Mouse (Mus musculus) CH12.LX (cell line): ENCODE results near the gene Pde4dip. TPM values are rescaled to one million over a fixed set of nuclear protein-coding genes. Genes with fewer than 3 reads are reported as not detected.

Source experiments
- DNase-seq: peaks from one replicate; pipeline ENCODE4 v3.0.0-alpha.2; 2013; ENCODE audit errors: extremely low read depth
- H3K27ac ChIP-seq: 2 replicates; pipeline ENCODE4 v1.5.1; 2012; ENCODE audit warnings: low read depth, mild to moderate bottlenecking, control low read depth, moderate library complexity; ENCODE audit not compliant: insufficient read depth
- H3K27me3 ChIP-seq: replicated peaks from 2 replicates; pipeline ENCODE3; 2012; ENCODE audit warnings: inconsistent platforms
- H3K36me3 ChIP-seq, 2 experiments: replicated peaks in 1 of 2; 2 replicates each; pipeline versions ENCODE3 to v1.6.1; 2012; ENCODE audit warnings: inconsistent platforms in 1 of 2, low read length in 1 of 2, mild to moderate bottlenecking in 1 of 2, mixed read lengths in 1 of 2, moderate library complexity in 1 of 2; ENCODE audit not compliant: control insufficient read depth in 1 of 2, insufficient read depth in 1 of 2
- H3K4me1 ChIP-seq, 2 experiments: 2 replicates each; pipeline ENCODE4 v1.6.1; 2012; ENCODE audit warnings: inconsistent platforms in 1 of 2, moderate library complexity in 1 of 2; ENCODE audit not compliant: insufficient read depth in 2 of 2, control insufficient read depth in 1 of 2
- H3K4me2 ChIP-seq: 2 replicates; pipeline ENCODE4 v1.6.1; 2012; ENCODE audit warnings: low read depth, mild to moderate bottlenecking, control low read depth; ENCODE audit not compliant: poor library complexity, insufficient read depth, severe bottlenecking
- H3K4me3 ChIP-seq, 3 experiments: fragments of 150-350 bp in 1 of 3; sonication (generic) in 1 of 3; replicated peaks in 1 of 3; 2 replicates each; pipeline versions ENCODE3 to v1.5.1; 2011 to 2012; ENCODE audit warnings: low read depth in 2 of 3, low read length in 2 of 3, mild to moderate bottlenecking in 2 of 3, moderate library complexity in 2 of 3, control low read depth in 1 of 3, improper control_type of control experiment in 1 of 3, inconsistent platforms in 1 of 3, mixed read lengths in 1 of 3; ENCODE audit not compliant: poor library complexity in 1 of 3
- H3K79me2 ChIP-seq: replicated peaks from 2 replicates; pipeline ENCODE4 v1.6.1; 2012; ENCODE audit warnings: mild to moderate bottlenecking, moderate library complexity; ENCODE audit not compliant: control insufficient read depth, poor library complexity, insufficient read depth, severe bottlenecking; ENCODE audit errors: extremely low read depth
- H3K9ac ChIP-seq: 2 replicates; pipeline ENCODE4 v1.6.1; 2012; ENCODE audit warnings: low read depth, mild to moderate bottlenecking, control low read depth, moderate library complexity; ENCODE audit not compliant: insufficient read depth
- H3K9me3 ChIP-seq: replicated peaks from 2 replicates; pipeline ENCODE3; 2012; ENCODE audit warnings: low read length, inconsistent platforms, mixed read lengths
- BHLHE40 ChIP-seq: IDR thresholded peaks from 2 replicates; pipeline ENCODE4 v1.6.1; 2011; ENCODE audit warnings: mild to moderate bottlenecking, low read depth, low read length, improper control_type of control experiment
- CHD1 ChIP-seq: IDR thresholded peaks from 2 replicates; pipeline ENCODE4 v1.6.1; 2012; ENCODE audit warnings: low read depth, low read length, improper control_type of control experiment, inconsistent platforms
- CHD2 ChIP-seq: IDR thresholded peaks from 2 replicates; pipeline ENCODE4 v1.6.1; 2011; ENCODE audit warnings: low read length, improper control_type of control experiment
- E2F4 ChIP-seq: IDR thresholded peaks from 2 replicates; pipeline ENCODE4 v1.6.1; 2011; ENCODE audit warnings: low read depth, low read length, improper control_type of control experiment; ENCODE audit not compliant: insufficient replicate concordance
- EP300 ChIP-seq: IDR thresholded peaks from 2 replicates; pipeline ENCODE4 v1.6.1; 2011; ENCODE audit warnings: low read length, improper control_type of control experiment
- HCFC1 ChIP-seq: IDR thresholded peaks from 2 replicates; pipeline ENCODE4 v1.6.1; 2012; ENCODE audit warnings: low read depth, mild to moderate bottlenecking, inconsistent platforms, low read length, improper control_type of control experiment
- IRF4 ChIP-seq: IDR thresholded peaks from 2 replicates; pipeline ENCODE4 v1.6.1; 2014; ENCODE audit warnings: low read depth, mild to moderate bottlenecking, inconsistent platforms, low read length, improper control_type of control experiment
- JUND ChIP-seq: conservative IDR thresholded peaks from 2 replicates; pipeline ENCODE4 v1.6.1; 2011; ENCODE audit warnings: low read depth, low read length, improper control_type of control experiment
- MAFK ChIP-seq: IDR thresholded peaks from 2 replicates; pipeline ENCODE4 v1.6.1; 2011; ENCODE audit warnings: low read length, improper control_type of control experiment; ENCODE audit not compliant: insufficient replicate concordance
- MAX ChIP-seq: IDR thresholded peaks from 2 replicates; pipeline ENCODE4 v1.6.1; 2011; ENCODE audit warnings: low read length, improper control_type of control experiment
- MAZ ChIP-seq: IDR thresholded peaks from 2 replicates; pipeline ENCODE4 v1.6.1; 2012; ENCODE audit warnings: low read depth, mild to moderate bottlenecking, inconsistent platforms, low read length, improper control_type of control experiment, moderate library complexity
- MEF2A ChIP-seq: IDR thresholded peaks from 2 replicates; pipeline ENCODE4 v1.6.1; 2014; ENCODE audit warnings: low read depth, mild to moderate bottlenecking, inconsistent platforms, low read length, improper control_type of control experiment, borderline replicate concordance
- MXI1 ChIP-seq: IDR thresholded peaks from 2 replicates; pipeline ENCODE4 v1.6.1; 2011; ENCODE audit warnings: mild to moderate bottlenecking, low read depth, low read length, improper control_type of control experiment
- MYC ChIP-seq: IDR thresholded peaks from 2 replicates; pipeline ENCODE4 v1.6.1; 2011; ENCODE audit warnings: low read depth, mild to moderate bottlenecking, improper control_type of control experiment, low read length
- NRF1 ChIP-seq: IDR thresholded peaks from 2 replicates; pipeline ENCODE4 v1.6.1; 2014; ENCODE audit warnings: low read depth, mild to moderate bottlenecking, inconsistent platforms, low read length, improper control_type of control experiment, moderate library complexity
- POLR2A ChIP-seq: IDR thresholded peaks from 2 replicates; pipeline ENCODE4 v1.6.1; 2011; ENCODE audit warnings: low read depth, mild to moderate bottlenecking, improper control_type of control experiment, low read length
- RCOR1 ChIP-seq: conservative IDR thresholded peaks from 2 replicates; pipeline ENCODE4 v1.6.1; 2012; ENCODE audit warnings: low read depth, mild to moderate bottlenecking, inconsistent platforms, low read length, improper control_type of control experiment
- SMC3 ChIP-seq: IDR thresholded peaks from 2 replicates; pipeline ENCODE4 v1.6.1; 2011; ENCODE audit warnings: low read depth, low read length, improper control_type of control experiment
- TCF12 ChIP-seq: IDR thresholded peaks from 2 replicates; pipeline ENCODE4 v1.6.1; 2014; ENCODE audit warnings: low read depth, mild to moderate bottlenecking, inconsistent platforms, low read length, improper control_type of control experiment
- USF1 ChIP-seq: IDR thresholded peaks from 2 replicates; pipeline ENCODE4 v1.6.1; 2014; ENCODE audit warnings: low read depth, mild to moderate bottlenecking, inconsistent platforms, low read length, improper control_type of control experiment
- ZC3H11A ChIP-seq: IDR thresholded peaks from 2 replicates; pipeline ENCODE4 v1.6.1; 2012; ENCODE audit warnings: low read depth, mild to moderate bottlenecking, inconsistent platforms, low read length, improper control_type of control experiment
- ZKSCAN1 ChIP-seq: IDR thresholded peaks from 2 replicates; pipeline ENCODE4 v1.6.1; 2012; ENCODE audit warnings: low read depth, inconsistent platforms, low read length, improper control_type of control experiment, borderline replicate concordance
- ZMIZ1 ChIP-seq: IDR thresholded peaks from 2 replicates; pipeline ENCODE4 v1.6.1; 2012; ENCODE audit warnings: low read depth, mild to moderate bottlenecking, inconsistent platforms, low read length, improper control_type of control experiment
- ZNF384 ChIP-seq: IDR thresholded peaks from 2 replicates; pipeline ENCODE4 v1.6.1; 2012; ENCODE audit warnings: low read depth, low read length, improper control_type of control experiment, inconsistent platforms
- dilution Hi-C: fragments of 300-500 bp; cut with MboI; formaldehyde crosslinking; loops from 2 replicates; pipeline ENCODE4 v1.14.3; 2020; ENCODE audit warnings: low sequenced_read_pairs; ENCODE audit not compliant: extremely low pct_unique_long_range_greater_than_20kb, extremely low pct_ligation_motif_present
- in situ Hi-C: fragments of 300-500 bp; cut with MboI; formaldehyde crosslinking; loops from 3 replicates; pipeline ENCODE4 v1.14.3; 2019; ENCODE audit warnings: low sequenced_read_pairs, low pct_ligation_motif_present, low pct_unique_long_range_greater_than_20kb, mixed read lengths
- polyA plus RNA-seq: library from polyadenylated mRNA; unstranded; fragments of >175 nt; gene quantifications from 2 replicates; pipeline ENCODE4 v1.2.1, GENCODE M21; 2012; ENCODE audit warnings: low read depth; ENCODE audit not compliant: insufficient read length
- total RNA-seq, 2 experiments: library from RNA; depleted of rRNA; stranded (reverse); fragments of 300-350 nt in 1 of 2; fragments of >200 nt in 1 of 2; gene quantifications; 2 replicates each; pipeline ENCODE4 v1.2.3; 2012 to 2014

Gene Pde4dip
- total and polyA plus RNA-seq, 3 experiments: 12.4 to 21.7 (median 15.2) TPM

DNA sequence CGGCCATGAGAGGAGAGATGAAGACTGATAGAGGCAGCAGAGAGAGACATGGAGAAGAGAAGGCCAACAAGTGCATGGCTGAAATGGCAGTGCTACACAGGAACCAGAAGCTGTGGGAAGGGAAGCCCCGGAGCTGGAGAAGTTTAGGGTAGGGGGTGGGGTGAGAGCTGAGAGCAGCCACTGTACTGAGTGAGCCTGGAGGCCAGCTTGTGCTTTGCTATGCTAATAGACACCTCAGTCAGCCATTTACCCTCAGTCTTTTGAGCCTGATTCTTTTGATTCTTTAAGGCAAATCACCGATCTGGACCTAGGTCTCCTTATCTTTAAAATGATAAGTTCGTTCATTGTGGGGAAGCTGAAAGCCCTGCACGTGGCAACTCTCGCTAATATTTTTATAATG is 77.3 kb downstream of the Pde4dip start:
- Histone ChIP-seq H3K79me2 (no peaks in the 10 kb centered on the region), H3K27me3 (no peaks in the 10 kb centered on the region), H3K27ac (no peak overlapping the region), H3K4me3 (no peak overlapping the region), H3K4me1 (peaks cover 2 to 15% of the 10 kb centered on the region in 2 experiments; a peak in 2 of 4 replicates), H3K9me3 (no peaks in the 10 kb centered on the region), H3K9ac (no peak overlapping the region), H3K36me3 (no peaks in the 10 kb centered on the region), H3K4me2 (no peak overlapping the region)
- dilution Hi-C loops (no loop called here), in situ Hi-C loops (no loop called here)
- no peak for DNase-seq
- TF ChIP-seq USF1 (no peak), BHLHE40 (no peak), EP300 (no peak), ZNF384 (no peak), CHD2 (no peak), JUND (no peak), CHD1 (no peak), MEF2A (no peak), MAZ (no peak), RCOR1 (no peak)

- dilution Hi-C loops: no loop called here
- in situ Hi-C loops: no loop called here
- no peak for DNase-seq
- TF ChIP-seq HCFC1 (no peak), MXI1 (no peak), IRF4 (no peak), MEF2A (no peak), CHD1 (no peak), MAFK (no peak), SMC3 (no peak), POLR2A (no peak), CHD2 (no peak), MYC (no peak), MAX (no peak), ZMIZ1 (no peak), ZC3H11A (no peak), NRF1 (no peak), TCF12 (no peak), ZKSCAN1 (no peak), ZNF384 (no peak), E2F4 (no peak)
- no peaks in the 10 kb centered on the region for H3K9me3 ChIP-seq
- H3K9ac ChIP-seq: no peak overlapping the region
- no peaks in the 10 kb centered on the region for H3K36me3 ChIP-seq
- no peak overlapping the region for H3K27ac ChIP-seq
- no peaks in the 10 kb centered on the region for H3K27me3 ChIP-seq
- H3K4me3 ChIP-seq: no peak overlapping the region
- peaks cover 2 to 11% of the 10 kb centered on the region in 2 experiments; a peak in 2 of 4 replicates for H3K4me1 ChIP-seq
- no peaks in the 10 kb centered on the region for H3K79me2 ChIP-seq
- H3K4me2 ChIP-seq: no peak overlapping the region
Measured at GRCm38 (mm10) chr3:97810334-97810733, 78.2 kb downstream of the Pde4dip start.
